Mouse (Mus musculus): ENCODE results near the gene Zpbp2. TPM values are rescaled to one million over a fixed set of nuclear protein-coding genes. Genes with fewer than 3 reads are reported as not detected.
A peak's percentile ranks its signal among the peaks of the same experiment; 100 is the strongest.

The Zpbp2 gene
- polyA plus RNA-seq, 1 experiment from 2014 or later = 0.24 TPM

DNA sequence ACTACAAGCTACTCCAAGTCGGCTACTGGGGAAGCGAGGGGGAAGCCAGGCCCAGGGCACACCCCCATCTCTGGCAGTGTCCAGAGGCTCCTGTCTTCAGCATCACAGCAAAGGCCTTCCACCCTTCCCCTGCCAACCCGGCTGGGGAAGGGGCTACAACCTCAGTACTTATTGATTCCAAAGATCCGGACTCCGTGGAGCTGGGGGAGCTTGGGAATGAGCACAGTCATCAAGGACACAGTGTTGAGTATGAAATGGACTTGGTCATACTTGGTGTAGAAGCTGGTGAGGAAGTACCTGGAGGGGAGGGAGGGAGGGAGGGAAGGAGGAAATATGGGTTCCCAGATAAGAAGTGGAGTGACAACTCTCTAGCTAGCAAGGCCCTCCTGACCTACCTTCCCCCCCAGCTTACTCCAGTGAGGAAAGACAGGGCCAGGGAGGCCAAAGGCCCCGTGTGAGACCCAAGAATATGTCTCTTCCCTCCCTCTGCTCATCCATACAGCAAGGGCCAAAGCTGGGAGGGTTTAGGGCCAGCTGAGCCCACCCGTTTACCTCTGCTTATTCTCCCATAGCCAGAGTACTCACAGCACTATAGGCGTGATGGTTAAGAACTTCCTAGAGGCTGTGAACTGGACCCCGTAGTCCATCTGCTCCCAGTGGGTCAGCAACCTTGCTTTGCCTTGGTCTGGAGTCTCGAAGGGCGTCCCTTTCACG is 31.8 kb downstream of the Zpbp2 start:
- Histone ChIP-seq H3K9me3 (replicated peaks; ENCODE audit: control insufficient read depth, low read length) (no peaks in the 10 kb centered on the region), H3K36me3 (replicated peaks; ENCODE audit: control insufficient read depth, insufficient read depth, low read depth, low read length) (no peaks in the 10 kb centered on the region; the same call in none of the 2 replicates), H3K4me2 (ENCODE audit: low read depth, low read length) (no peak overlapping the region), H3K27me3 (ENCODE audit: control insufficient read depth, insufficient read depth, low read length) (no peaks in the 10 kb centered on the region), H3K27ac (replicated peaks; ENCODE audit: low read depth, low read length) (no peak overlapping the region; the same call in 1 of the 2 replicates), H3K4me1 (ENCODE audit: control insufficient read depth, insufficient read depth, low read length) (no peaks in the 10 kb centered on the region; the same call in 1 of the 2 replicates), H3K9ac (replicated peaks; ENCODE audit: low read length) (no peak overlapping the region), H3K4me3 (ENCODE audit: low read depth, low read length) (no peak overlapping the region)
- no peak for DNase-seq (ENCODE audit: low spot score)
- no peak for ATAC-seq (replicated peaks; ENCODE audit: insufficient number of reproducible peaks, low FRiP score, low TSS enrichment, low read depth)
- WGBS = 82% methylated on average over 12 of the region's 12 CpGs

DNA sequence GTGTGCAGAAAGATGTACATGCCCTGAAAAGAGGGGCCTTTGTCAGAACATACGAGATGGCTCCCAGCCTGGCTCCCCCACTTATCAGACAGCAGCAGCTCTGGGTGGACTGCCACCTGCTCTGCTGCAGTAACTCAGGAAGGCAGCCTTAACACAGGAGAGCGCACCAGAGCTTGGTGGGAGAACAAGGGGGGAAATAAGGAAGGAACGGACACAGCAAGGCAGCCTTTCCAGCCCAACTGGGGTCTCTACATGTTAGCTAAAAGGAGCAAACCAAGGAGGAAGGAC is 32.3 kb downstream of the Zpbp2 start:
- Histone ChIP-seq H3K4me3 (ENCODE audit: low read depth, low read length) (no peak overlapping the region), H3K27ac (replicated peaks; ENCODE audit: low read depth, low read length) (no peak overlapping the region)
- 83% methylated on average over 3 of the region's 3 CpGs for WGBS

DNA sequence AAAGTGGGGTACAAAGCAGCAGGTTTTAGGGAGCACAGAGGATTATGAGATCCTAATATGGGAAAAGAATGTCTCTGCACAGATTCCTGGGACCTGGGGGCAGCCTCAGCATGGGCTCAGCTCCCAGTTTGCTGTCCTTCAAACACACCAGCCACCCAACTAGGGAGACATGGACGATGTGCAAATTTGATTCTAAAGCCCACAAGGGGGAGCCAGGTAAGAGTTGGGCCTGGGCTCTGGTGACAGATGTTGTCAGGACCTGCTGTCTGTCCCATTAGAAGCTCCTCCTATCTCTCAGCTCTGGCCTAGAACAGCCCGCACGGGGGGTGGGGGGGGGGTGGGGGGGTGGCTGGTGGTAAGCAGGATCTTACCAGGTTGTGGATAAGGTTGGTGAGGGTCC is 32.7 kb downstream of the Zpbp2 start:
- no peak overlapping the region for H3K9ac ChIP-seq (replicated peaks; ENCODE audit: low read length)
- H3K27me3 ChIP-seq (ENCODE audit: control insufficient read depth, insufficient read depth, low read length) = no peaks in the 10 kb centered on the region
- H3K27ac ChIP-seq (replicated peaks; ENCODE audit: low read depth, low read length) = no peak overlapping the region
- 31% methylated on average over 3 of the region's 3 CpGs for whole genome bisulfite sequencing
- H3K4me3 ChIP-seq (ENCODE audit: low read depth, low read length) = no peak overlapping the region
- H3K4me1 ChIP-seq (ENCODE audit: control insufficient read depth, insufficient read depth, low read length) = no peaks in the 10 kb centered on the region; the same call in 1 of the 2 replicates
- no peaks in the 10 kb centered on the region; the same call in none of the 2 replicates for H3K36me3 ChIP-seq (replicated peaks; ENCODE audit: control insufficient read depth, insufficient read depth, low read depth, low read length)
- H3K9me3 ChIP-seq (replicated peaks; ENCODE audit: control insufficient read depth, low read length) = no peaks in the 10 kb centered on the region
- DNase-seq (ENCODE audit: low spot score) = no peak
- H3K4me2 ChIP-seq (ENCODE audit: low read depth, low read length) = no peak overlapping the region
- ATAC-seq (replicated peaks; ENCODE audit: insufficient number of reproducible peaks, low FRiP score, low TSS enrichment, low read depth) = no peak

More for the DNA sequence above, 32.3 kb downstream of the Zpbp2 start:
- Histone ChIP-seq H3K36me3 (replicated peaks; ENCODE audit: control insufficient read depth, insufficient read depth, low read depth, low read length) (no peaks in the 10 kb centered on the region; the same call in none of the 2 replicates), H3K4me1 (ENCODE audit: control insufficient read depth, insufficient read depth, low read length) (no peaks in the 10 kb centered on the region; the same call in 1 of the 2 replicates), H3K27me3 (ENCODE audit: control insufficient read depth, insufficient read depth, low read length) (no peaks in the 10 kb centered on the region), H3K9me3 (replicated peaks; ENCODE audit: control insufficient read depth, low read length) (no peaks in the 10 kb centered on the region), H3K9ac (replicated peaks; ENCODE audit: low read length) (no peak overlapping the region), H3K4me2 (ENCODE audit: low read depth, low read length) (no peak overlapping the region)
- DNase-seq (ENCODE audit: low spot score) (no peak), ATAC-seq (replicated peaks; ENCODE audit: insufficient number of reproducible peaks, low FRiP score, low TSS enrichment, low read depth) (no peak)

DNA sequence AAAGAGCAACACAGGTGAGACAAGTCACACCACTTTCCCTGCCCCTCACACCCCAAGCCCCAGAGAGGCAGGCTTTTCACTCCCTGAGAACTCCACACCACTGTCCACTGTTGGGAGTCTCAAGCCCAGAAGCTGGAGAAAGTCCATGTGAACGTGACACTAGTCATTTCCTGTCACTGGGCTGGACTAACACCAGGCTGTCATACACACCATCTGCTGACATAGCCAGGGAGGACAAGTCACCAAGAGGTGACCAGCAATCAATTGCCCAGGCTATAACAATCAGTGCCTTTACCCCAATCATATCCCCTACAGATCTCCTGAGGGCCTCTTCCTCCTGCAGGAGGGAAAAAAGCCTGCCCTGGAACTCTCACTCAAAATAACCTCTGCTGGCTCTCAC is 33.2 kb downstream of the Zpbp2 start:
- H3K4me1 ChIP-seq (ENCODE audit: control insufficient read depth, insufficient read depth, low read length) = no peaks in the 10 kb centered on the region; the same call in 1 of the 2 replicates

DNA sequence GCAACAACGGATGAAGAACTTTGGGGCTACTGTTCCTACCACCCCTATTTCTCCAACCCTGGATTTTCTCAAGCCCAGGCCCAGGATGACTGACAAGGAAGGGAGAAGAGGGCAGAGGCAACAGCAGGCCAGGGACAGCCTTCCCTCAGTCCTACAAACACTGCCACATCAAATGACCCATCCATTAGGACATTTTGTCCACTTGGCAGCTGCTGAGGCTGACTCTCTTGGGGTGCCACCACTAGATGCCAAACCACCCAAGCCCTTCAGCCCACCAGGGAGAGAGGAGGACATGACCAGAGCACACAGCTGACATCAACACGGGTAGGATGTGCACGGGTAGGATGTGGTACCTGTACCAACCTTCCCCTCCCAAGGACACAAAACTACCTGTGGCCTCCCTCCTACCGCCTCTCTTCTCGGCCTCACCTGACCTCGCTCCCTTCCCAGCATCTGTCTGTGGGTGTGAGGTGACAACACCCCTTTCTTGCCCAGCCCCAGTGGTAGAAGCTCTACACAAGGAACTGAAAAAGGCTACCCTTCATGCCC is 33.8 kb downstream of the Zpbp2 start:
- H3K9ac ChIP-seq (replicated peaks; ENCODE audit: low read length) = no peak overlapping the region

More for the DNA sequence above, 33.2 kb downstream of the Zpbp2 start:
- Histone ChIP-seq H3K27me3 (ENCODE audit: control insufficient read depth, insufficient read depth, low read length) (no peaks in the 10 kb centered on the region), H3K9me3 (replicated peaks; ENCODE audit: control insufficient read depth, low read length) (no peaks in the 10 kb centered on the region), H3K4me2 (ENCODE audit: low read depth, low read length) (no peak overlapping the region), H3K4me3 (ENCODE audit: low read depth, low read length) (no peak overlapping the region), H3K27ac (replicated peaks; ENCODE audit: low read depth, low read length) (no peak overlapping the region), H3K36me3 (replicated peaks; ENCODE audit: control insufficient read depth, insufficient read depth, low read depth, low read length) (no peaks in the 10 kb centered on the region; the same call in none of the 2 replicates), H3K9ac (replicated peaks; ENCODE audit: low read length) (no peak overlapping the region)
- DNase-seq (ENCODE audit: low spot score) (no peak), ATAC-seq (replicated peaks; ENCODE audit: insufficient number of reproducible peaks, low FRiP score, low TSS enrichment, low read depth) (no peak)
- WGBS = 69% methylated on average over 1 of the region's 1 CpGs

DNA sequence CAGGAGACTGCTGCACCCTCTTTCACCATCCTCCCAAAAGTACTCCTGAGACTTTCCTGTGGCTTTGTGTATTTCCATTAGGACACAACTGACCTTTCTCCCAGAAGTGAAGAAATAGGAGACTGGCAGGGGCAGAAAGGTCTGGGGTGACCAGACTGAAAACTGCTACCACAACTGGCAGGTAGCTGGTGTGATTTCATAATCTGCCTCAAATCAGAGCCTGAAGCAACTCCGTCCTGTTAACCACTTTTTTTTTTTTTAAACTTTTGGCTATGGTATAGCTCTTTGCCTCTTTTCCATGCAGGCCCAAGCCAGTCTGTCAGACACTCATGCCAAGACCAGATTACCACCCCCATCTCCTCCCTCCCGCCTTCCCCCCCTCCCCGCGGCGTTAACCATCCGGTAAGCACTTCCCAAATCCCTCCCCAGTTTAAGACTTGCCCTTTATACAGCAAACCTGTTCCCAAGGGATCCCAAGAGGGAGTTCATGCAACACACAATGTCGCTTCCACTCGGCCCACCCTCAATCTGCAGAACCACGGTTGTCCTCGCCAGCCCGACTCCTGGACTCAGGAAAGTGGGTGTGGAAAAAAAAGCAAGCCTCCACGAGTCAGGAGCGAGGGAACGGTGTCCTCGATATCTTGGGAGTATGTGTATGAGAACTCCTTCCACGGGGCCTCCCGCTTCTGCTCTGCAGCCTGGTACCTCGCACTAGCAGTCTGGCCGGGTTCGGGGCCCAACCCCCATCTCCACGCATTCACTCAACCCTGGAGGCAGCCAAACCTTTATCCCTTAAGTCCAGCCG is 35.4 kb downstream of the Zpbp2 start:
- DNase-seq (ENCODE audit: low spot score) (no peak), ATAC-seq (replicated peaks; ENCODE audit: insufficient number of reproducible peaks, low FRiP score, low TSS enrichment, low read depth) (0 out of 2 replicates have a peak, but pooled peaks have one; percentile 32)
- Histone ChIP-seq H3K27ac (replicated peaks; ENCODE audit: low read depth, low read length) (no peak overlapping the region; the same call in 1 of the 2 replicates), H3K9me3 (replicated peaks; ENCODE audit: control insufficient read depth, low read length) (no peaks in the 10 kb centered on the region), H3K4me1 (ENCODE audit: control insufficient read depth, insufficient read depth, low read length) (no peaks in the 10 kb centered on the region; the same call in 1 of the 2 replicates), H3K4me2 (ENCODE audit: low read depth, low read length) (peak overlapping the region; percentile 71), H3K36me3 (replicated peaks; ENCODE audit: control insufficient read depth, insufficient read depth, low read depth, low read length) (no peaks in the 10 kb centered on the region; the same call in 1 of the 2 replicates), H3K9ac (replicated peaks; ENCODE audit: low read length) (peak overlapping the region; percentile 85), H3K4me3 (ENCODE audit: low read depth, low read length) (peak overlapping the region; percentile 80), H3K27me3 (ENCODE audit: control insufficient read depth, insufficient read depth, low read length) (no peaks in the 10 kb centered on the region)
- 2% methylated on average over 22 of the region's 22 CpGs for WGBS

More for the DNA sequence above, 33.8 kb downstream of the Zpbp2 start:
- Histone ChIP-seq H3K4me2 (ENCODE audit: low read depth, low read length) (no peak overlapping the region), H3K4me3 (ENCODE audit: low read depth, low read length) (no peak overlapping the region), H3K27ac (replicated peaks; ENCODE audit: low read depth, low read length) (no peak overlapping the region), H3K36me3 (replicated peaks; ENCODE audit: control insufficient read depth, insufficient read depth, low read depth, low read length) (no peaks in the 10 kb centered on the region; the same call in none of the 2 replicates), H3K4me1 (ENCODE audit: control insufficient read depth, insufficient read depth, low read length) (no peaks in the 10 kb centered on the region; the same call in 1 of the 2 replicates), H3K9me3 (replicated peaks; ENCODE audit: control insufficient read depth, low read length) (no peaks in the 10 kb centered on the region), H3K27me3 (ENCODE audit: control insufficient read depth, insufficient read depth, low read length) (no peaks in the 10 kb centered on the region)
- WGBS = 90% methylated on average over 6 of the region's 6 CpGs
- no peak for DNase-seq (ENCODE audit: low spot score)
- no peak for ATAC-seq (replicated peaks; ENCODE audit: insufficient number of reproducible peaks, low FRiP score, low TSS enrichment, low read depth)

DNA sequence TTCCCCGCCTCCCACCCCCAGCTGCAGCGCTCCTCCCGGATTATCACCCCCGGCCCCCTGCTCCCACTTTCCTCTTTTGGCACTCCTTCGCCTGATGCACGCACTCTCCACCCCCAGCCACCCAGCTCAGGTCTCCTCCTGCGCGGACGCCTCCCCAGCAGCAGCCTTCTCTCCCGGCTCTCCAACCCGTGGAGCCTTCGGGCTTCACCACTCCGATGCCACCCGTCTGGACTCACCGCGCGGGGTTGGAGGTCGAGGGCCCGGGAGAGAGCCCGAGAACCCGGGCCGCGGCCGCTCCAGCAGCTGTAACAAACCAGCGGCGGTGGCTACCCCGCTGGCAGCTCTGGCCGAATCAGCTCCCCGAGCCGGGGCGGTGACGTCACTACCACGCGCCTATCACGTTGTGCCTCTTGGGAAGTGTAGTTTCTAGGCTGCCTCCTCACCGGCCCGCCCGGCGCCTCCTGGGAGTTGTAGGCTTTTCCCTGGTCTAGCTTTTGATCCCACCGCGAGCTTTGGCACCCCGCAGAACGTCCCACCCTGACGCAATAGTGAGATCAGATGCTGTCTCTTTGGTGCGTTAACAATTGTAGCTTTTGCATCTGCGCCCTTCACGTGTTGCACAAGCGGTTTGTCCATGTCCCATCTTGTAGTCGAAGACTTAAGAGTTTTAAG is 36.1 kb downstream of the Zpbp2 start, which contains the start of gene Ormdl3:
TSS of gene Ormdl3 (minus strand) at position 477 of the 672 bp plus-strand sequence.
- H3K4me1 ChIP-seq (ENCODE audit: control insufficient read depth, insufficient read depth, low read length) = no peaks in the 10 kb centered on the region; the same call in 1 of the 2 replicates
- under 1% methylated on average over 49 of the region's 49 CpGs for WGBS

More for the DNA sequence above, 36.1 kb downstream of the Zpbp2 start, which contains the start of gene Ormdl3:
- peak; percentile 89 for ATAC-seq (replicated peaks; ENCODE audit: insufficient number of reproducible peaks, low FRiP score, low TSS enrichment, low read depth)
- H3K27me3 ChIP-seq (ENCODE audit: control insufficient read depth, insufficient read depth, low read length) = no peaks in the 10 kb centered on the region
- no peaks in the 10 kb centered on the region for H3K9me3 ChIP-seq (replicated peaks; ENCODE audit: control insufficient read depth, low read length)
- peak within 1 kb of the TSS; percentile 71 for H3K4me2 ChIP-seq (ENCODE audit: low read depth, low read length)
- H3K27ac ChIP-seq (replicated peaks; ENCODE audit: low read depth, low read length) = no peak within 1 kb of the TSS; the same call in 1 of the 2 replicates
- peak within 1 kb of the TSS; percentile 80 for H3K4me3 ChIP-seq (ENCODE audit: low read depth, low read length)
- peak; percentile 99 for DNase-seq (ENCODE audit: low spot score)
- peak within 1 kb of the TSS; percentile 85 for H3K9ac ChIP-seq (replicated peaks; ENCODE audit: low read length)
- no peaks in the 10 kb centered on the region; the same call in 1 of the 2 replicates for H3K36me3 ChIP-seq (replicated peaks; ENCODE audit: control insufficient read depth, insufficient read depth, low read depth, low read length)

All from embryonic facial prominence, embryonic 11.5 days (tissue).